Mouse (Mus musculus) C2C12 (cell line): ENCODE results near the gene Card11. TPM values are rescaled to one million over a fixed set of nuclear protein-coding genes. Genes with fewer than 3 reads are reported as not detected.

Source experiments
- H3K27me3 ChIP-seq: one replicate; pipeline ENCODE4 v1.6.1; 2011; ENCODE audit not compliant: control insufficient read depth, insufficient read depth, insufficient read length
- H3K36me3 ChIP-seq: one replicate; pipeline ENCODE4 v1.6.1; 2011; ENCODE audit not compliant: control insufficient read depth, insufficient read depth
- H3K4me3 ChIP-seq: one replicate; pipeline ENCODE4 v1.5.1; 2011; ENCODE audit warnings: mild to moderate bottlenecking, control low read depth; ENCODE audit not compliant: poor library complexity, insufficient read depth, severe bottlenecking
- H3K79me2 ChIP-seq: one replicate; pipeline ENCODE4 v1.6.1; 2011; ENCODE audit not compliant: control insufficient read depth, insufficient read depth
- H3K79me3 ChIP-seq: one replicate; pipeline ENCODE4 v1.6.1; 2011; ENCODE audit warnings: low read depth, control low read depth
- H3ac ChIP-seq: one replicate; pipeline ENCODE3; 2011; ENCODE audit warnings: low read depth; ENCODE audit not compliant: control insufficient read depth, insufficient read length
- CEBPB ChIP-seq: IDR thresholded peaks from one replicate; pipeline ENCODE4 v1.6.1; 2011; ENCODE audit warnings: low read depth, mild to moderate bottlenecking, control low read depth, moderate library complexity
- CTCF ChIP-seq: IDR thresholded peaks from one replicate; pipeline ENCODE4 v1.5.1; 2011; ENCODE audit not compliant: control insufficient read depth, insufficient read depth, insufficient read length
- FOSL1 ChIP-seq: IDR thresholded peaks from one replicate; pipeline ENCODE4 v1.8.0; 2011; ENCODE audit warnings: mild to moderate bottlenecking, low read length; ENCODE audit not compliant: poor library complexity, insufficient read depth, severe bottlenecking
- MAX ChIP-seq: IDR thresholded peaks from one replicate; pipeline ENCODE4 v1.6.1; 2011; ENCODE audit warnings: mild to moderate bottlenecking, control low read depth
- MYOD1 ChIP-seq: IDR thresholded peaks from one replicate; pipeline ENCODE4 v1.6.1; 2011; ENCODE audit warnings: low read depth; ENCODE audit not compliant: control insufficient read depth, insufficient read length
- MYOG ChIP-seq: IDR thresholded peaks from one replicate; pipeline ENCODE4 v1.6.1; 2011; ENCODE audit not compliant: control insufficient read depth, insufficient read length; ENCODE audit errors: extremely low read depth
- USF1 ChIP-seq: IDR thresholded peaks from one replicate; pipeline ENCODE4 v1.6.1; 2011; ENCODE audit warnings: low read depth, mild to moderate bottlenecking, control low read depth, moderate library complexity
- polyA plus RNA-seq: library from polyadenylated mRNA; unstranded; fragments of >200 nt; fragmentation: generic; extraction: Trizol; gene quantifications from one replicate; pipeline ENCODE4 v1.2.1, GENCODE M21; 2012; ENCODE audit warnings: missing spikeins

Gene Card11
- polyA plus RNA-seq, 1 experiment: not detected

DNA sequence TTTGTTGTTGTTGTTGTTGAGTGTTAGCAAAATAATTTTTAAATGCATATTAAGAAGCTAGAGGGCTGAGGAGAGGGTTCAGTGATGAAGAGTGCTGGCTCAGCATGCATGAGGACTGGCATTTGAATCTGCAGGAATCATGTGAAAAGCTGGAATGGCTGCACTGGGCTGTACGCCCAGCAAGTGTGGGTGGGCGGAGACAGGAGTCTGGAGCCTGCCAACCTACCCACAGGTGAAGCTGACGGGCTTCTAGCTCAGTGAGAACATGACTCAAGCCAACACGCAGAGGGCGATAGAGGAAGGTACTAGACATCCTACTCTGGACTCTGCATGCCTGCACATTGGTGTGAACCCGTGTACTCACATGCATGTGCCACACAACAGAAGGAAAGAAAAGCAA is 41.2 kb downstream of the Card11 start:
- no peaks in the 10 kb centered on the region for H3K36me3 ChIP-seq
- no peaks in the 10 kb centered on the region for H3K79me3 ChIP-seq
- H3K27me3 ChIP-seq: no peaks in the 10 kb centered on the region
- no peak overlapping the region for H3K4me3 ChIP-seq
- TF ChIP-seq MYOG (no peak), CTCF (no peak), MYOD1 (no peak), CEBPB (no peak), USF1 (no peak), MAX (no peak), FOSL1 (no peak)
- no peak overlapping the region for H3ac ChIP-seq
- no peaks in the 10 kb centered on the region for H3K79me2 ChIP-seq

DNA sequence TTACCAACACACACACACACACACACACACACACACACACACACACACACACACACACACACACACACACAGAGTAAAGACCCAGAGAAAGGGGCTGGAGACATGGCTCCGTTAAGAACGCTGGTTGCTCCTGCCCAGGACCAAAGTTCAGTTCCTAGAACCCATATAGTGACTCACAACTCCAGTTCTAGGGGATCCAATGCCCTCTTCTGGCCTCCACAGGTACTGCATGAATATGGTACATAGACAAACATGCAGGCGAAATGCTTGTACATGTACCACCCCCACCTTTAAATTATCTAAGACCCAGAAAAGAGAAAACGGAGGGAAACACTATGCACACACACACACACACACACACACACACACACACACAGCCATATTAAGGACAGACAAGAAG is 43.3 kb downstream of the Card11 start:
- Histone ChIP-seq H3ac (no peak overlapping the region), H3K79me3 (no peaks in the 10 kb centered on the region), H3K36me3 (no peaks in the 10 kb centered on the region), H3K27me3 (no peaks in the 10 kb centered on the region), H3K79me2 (no peaks in the 10 kb centered on the region), H3K4me3 (no peak overlapping the region)
- no peak for TF ChIP-seq MAX
- no peak for TF ChIP-seq MYOG
- TF ChIP-seq CEBPB: no peak
- TF ChIP-seq FOSL1: no peak
- no peak for TF ChIP-seq USF1
- no peak for TF ChIP-seq CTCF
- TF ChIP-seq MYOD1: no peak

DNA sequence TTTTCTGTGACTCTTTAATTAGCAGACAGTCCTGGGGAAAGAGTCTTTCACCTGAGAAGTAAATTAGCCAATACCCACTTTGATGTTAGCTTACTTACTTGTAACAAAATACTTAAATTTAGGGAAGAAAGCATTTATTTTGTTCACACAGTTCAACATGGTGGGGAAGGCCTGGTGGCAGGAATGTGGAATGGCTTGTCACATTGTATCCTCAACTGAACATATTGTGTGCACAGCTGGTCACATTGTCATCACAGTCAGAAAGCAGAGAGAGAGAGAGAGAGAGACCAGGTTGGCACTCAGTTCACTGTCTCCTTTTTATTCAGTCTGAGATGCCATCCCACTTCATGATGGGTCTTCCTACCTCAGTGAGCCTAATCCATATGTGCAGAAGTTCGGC is 44.7 kb downstream of the Card11 start:
- H3K79me3 ChIP-seq: no peaks in the 10 kb centered on the region
- H3K79me2 ChIP-seq: no peaks in the 10 kb centered on the region
- H3K27me3 ChIP-seq: no peaks in the 10 kb centered on the region
- no peak for TF ChIP-seq USF1
- TF ChIP-seq FOSL1: no peak
- TF ChIP-seq MYOG: no peak
- no peak for TF ChIP-seq MAX
- TF ChIP-seq CTCF: no peak
- no peak for TF ChIP-seq CEBPB
- H3K4me3 ChIP-seq: no peak overlapping the region
- H3K36me3 ChIP-seq: no peaks in the 10 kb centered on the region
- H3ac ChIP-seq: no peak overlapping the region

DNA sequence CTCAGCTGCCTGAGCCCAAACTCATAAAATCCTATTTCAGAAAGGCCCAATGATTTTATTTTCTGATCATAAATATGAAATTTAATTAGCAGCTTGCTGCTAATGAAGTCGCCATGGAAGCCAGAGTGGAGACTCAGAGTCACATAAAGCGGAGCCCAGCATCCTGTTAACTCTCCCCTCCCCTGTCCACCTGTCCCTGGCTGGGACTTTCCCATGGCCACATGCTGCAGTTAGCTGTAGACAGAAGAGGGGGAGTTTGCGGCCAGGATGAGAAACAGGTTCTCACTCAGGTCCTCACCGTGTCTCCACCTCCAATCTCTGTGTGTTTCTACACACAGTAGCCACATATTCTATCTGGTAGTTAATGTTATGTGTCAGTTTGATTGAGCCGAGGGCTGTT is 48.6 kb downstream of the Card11 start:
- no peaks in the 10 kb centered on the region for H3K79me3 ChIP-seq
- no peaks in the 10 kb centered on the region for H3K79me2 ChIP-seq
- no peaks in the 10 kb centered on the region for H3K36me3 ChIP-seq
- no peak overlapping the region for H3ac ChIP-seq
- no peak overlapping the region for H3K4me3 ChIP-seq
- TF ChIP-seq MYOG (no peak), USF1 (no peak), MYOD1 (no peak), CEBPB (no peak), FOSL1 (no peak), CTCF (no peak), MAX (no peak)
- H3K27me3 ChIP-seq: no peaks in the 10 kb centered on the region

DNA sequence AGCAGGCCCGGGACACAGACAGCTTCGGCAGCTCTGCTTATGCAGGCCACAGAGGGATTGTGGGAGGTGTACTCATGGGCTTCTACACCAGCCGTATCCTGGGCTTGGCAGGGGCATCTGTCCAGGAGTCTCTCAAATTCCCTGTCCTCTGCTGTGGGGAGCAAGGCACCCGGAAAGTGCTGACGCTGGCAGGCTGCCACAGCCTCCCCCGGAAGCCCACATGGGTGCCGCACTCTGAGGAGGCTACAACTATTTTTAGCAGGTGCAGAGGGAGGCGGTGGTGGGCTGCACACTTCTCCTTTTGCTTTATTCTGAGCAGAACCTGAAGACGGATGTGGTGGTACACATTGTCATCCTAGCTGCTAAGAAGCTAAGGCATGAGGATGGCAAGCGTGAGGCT is 52.4 kb downstream of the Card11 start:
- Histone ChIP-seq H3K27me3 (no peaks in the 10 kb centered on the region), H3K79me3 (no peaks in the 10 kb centered on the region), H3K4me3 (no peak overlapping the region), H3K36me3 (no peaks in the 10 kb centered on the region), H3K79me2 (no peaks in the 10 kb centered on the region), H3ac (no peak overlapping the region)
- TF ChIP-seq MYOD1: no peak
- no peak for TF ChIP-seq MAX
- no peak for TF ChIP-seq USF1
- TF ChIP-seq CEBPB: no peak
- TF ChIP-seq CTCF: no peak
- TF ChIP-seq FOSL1: no peak
- no peak for TF ChIP-seq MYOG

DNA sequence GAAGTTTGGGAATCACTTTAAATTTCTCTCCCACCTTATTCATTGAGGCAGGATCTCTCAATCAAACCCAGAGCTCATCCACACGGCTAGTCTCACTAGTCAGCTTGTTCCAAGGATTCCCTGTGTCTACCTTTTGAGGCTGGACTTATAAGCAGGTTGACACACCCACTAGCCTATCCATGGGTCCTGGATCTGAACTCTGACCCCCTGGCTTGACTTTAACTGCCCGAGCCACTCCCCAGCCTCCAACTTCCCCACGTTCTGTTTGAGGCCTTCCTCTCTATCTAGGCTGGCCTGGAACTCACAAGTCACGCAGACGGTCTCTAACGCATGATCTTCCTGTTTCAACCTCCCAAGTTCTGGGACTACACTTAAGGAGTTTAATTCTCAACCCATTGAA is 54.3 kb downstream of the Card11 start:
- TF ChIP-seq USF1 (no peak), FOSL1 (no peak), MYOG (no peak), CEBPB (no peak), MYOD1 (no peak), MAX (no peak), CTCF (no peak)
- no peak overlapping the region for H3K4me3 ChIP-seq
- H3ac ChIP-seq: no peak overlapping the region
- H3K79me3 ChIP-seq: no peaks in the 10 kb centered on the region
- no peaks in the 10 kb centered on the region for H3K79me2 ChIP-seq
- H3K27me3 ChIP-seq: no peaks in the 10 kb centered on the region
- H3K36me3 ChIP-seq: no peaks in the 10 kb centered on the region
